In the genomic region with DNA sequence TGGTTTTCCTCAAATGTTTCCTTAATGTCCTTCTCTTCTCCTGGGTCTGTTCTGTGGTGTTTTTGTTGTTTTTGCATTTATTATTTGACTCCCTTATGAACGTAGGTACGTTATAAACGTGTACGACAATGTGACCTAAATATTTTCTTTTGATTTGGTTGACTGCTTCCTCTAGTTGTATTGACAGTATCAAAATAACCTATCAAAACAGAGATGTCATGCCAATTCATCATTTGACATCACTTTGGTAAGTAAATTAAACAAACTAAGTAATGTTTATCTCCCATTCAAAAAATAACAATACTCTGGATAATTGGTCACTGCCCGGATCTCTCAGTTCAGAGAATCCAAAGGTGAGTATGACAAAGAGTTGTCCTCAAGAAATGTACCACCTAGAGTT, we compare ENCODE assay signal across 29 mouse cellular contexts.
"Had no signal": no experiment of that assay in that cellular context is flagged by ENCODE, and none has a peak within 500 bp of the region (broad histone marks: within the 10 kb centered on the region; RNA-seq: fewer than 3 reads in every experiment).

No protein-coding gene starts in this region.

- H3K4me1 ChIP-seq: embryonic facial prominence, embryonic 12.5 days; embryonic facial prominence, embryonic 15.5 days; forebrain, embryonic 12.5 days had no signal

- ATAC-seq: forebrain, embryonic 13.5 days; forebrain, embryonic 14.5 days; forebrain, embryonic 15.5 days; forebrain, embryonic 16.5 days; forebrain, postnatal 0 days had no signal

- H3K9me3 ChIP-seq: embryonic facial prominence, embryonic 10.5 days; embryonic facial prominence, embryonic 12.5 days; embryonic facial prominence, embryonic 13.5 days; embryonic facial prominence, embryonic 15.5 days; forebrain, embryonic 10.5 days; forebrain, embryonic 12.5 days; forebrain, embryonic 13.5 days; forebrain, embryonic 15.5 days had no signal

- DNase-seq: cerebellum, adult 2 months; cerebellum, adult 8-10 months; cerebellum, adult 9-10 months; cerebellum, adult 9-11 months; cerebellum, postnatal 10 days; cerebellum, postnatal 14 days; cerebellum, postnatal 25 days; cerebellum, postnatal 36 days; embryo, embryonic 11 days; forebrain, postnatal 0 days; gastrocnemius, adult 2 months; gastrocnemius, postnatal 10 days; gastrocnemius, postnatal 14 days; gastrocnemius, postnatal 25 days; gastrocnemius, postnatal 36 days; heart, adult 11 months; heart, adult 18-20 months; heart, adult 2 months had no signal

- H3K27me3 ChIP-seq: embryonic facial prominence, embryonic 12.5 days; embryonic facial prominence, embryonic 13.5 days; embryonic facial prominence, embryonic 15.5 days; forebrain, embryonic 12.5 days; forebrain, embryonic 13.5 days; forebrain, embryonic 15.5 days had no signal

- H3K36me3 ChIP-seq: embryonic facial prominence, embryonic 10.5 days; embryonic facial prominence, embryonic 12.5 days; embryonic facial prominence, embryonic 13.5 days; embryonic facial prominence, embryonic 15.5 days; forebrain, embryonic 10.5 days; forebrain, embryonic 12.5 days; forebrain, embryonic 15.5 days had no signal

- H3K4me2 ChIP-seq: embryonic facial prominence, embryonic 12.5 days; embryonic facial prominence, embryonic 13.5 days; embryonic facial prominence, embryonic 15.5 days; forebrain, embryonic 12.5 days; forebrain, embryonic 13.5 days; forebrain, embryonic 15.5 days had no signal

- H3K4me3 ChIP-seq: embryonic facial prominence, embryonic 10.5 days; embryonic facial prominence, embryonic 12.5 days; embryonic facial prominence, embryonic 13.5 days; embryonic facial prominence, embryonic 15.5 days; erythroblast, embryonic 14.5 days; forebrain, embryonic 10.5 days; forebrain, embryonic 12.5 days; forebrain, embryonic 13.5 days; forebrain, embryonic 15.5 days; gastrocnemius, adult 2 months; heart, adult 2 months had no signal

- H3K27ac ChIP-seq: embryonic facial prominence, embryonic 10.5 days; embryonic facial prominence, embryonic 12.5 days; embryonic facial prominence, embryonic 13.5 days; embryonic facial prominence, embryonic 15.5 days; forebrain, embryonic 10.5 days; forebrain, embryonic 12.5 days; forebrain, embryonic 13.5 days; forebrain, embryonic 15.5 days; gastrocnemius, adult 2 months; heart, adult 2 months had no signal

- H3K9ac ChIP-seq: embryonic facial prominence, embryonic 12.5 days; embryonic facial prominence, embryonic 13.5 days; embryonic facial prominence, embryonic 15.5 days; forebrain, embryonic 12.5 days; forebrain, embryonic 13.5 days; forebrain, embryonic 15.5 days; forebrain, postnatal 0 days had no signal
